Mouse (Mus musculus): ENCODE results near the gene Hoxc5. TPM values are rescaled to one million over a fixed set of nuclear protein-coding genes. Genes with fewer than 3 reads are reported as not detected.

Gene Hoxc5
- polyA plus RNA-seq, 1 experiment from 2014 or later: 3.9 TPM

GRCm38 (mm10) chr15:103034043-103034806 is 67.0 kb downstream of the Hoxc5 start:
- ATAC-seq: no peak
- Histone ChIP-seq H3K9ac (ENCODE audit: low read depth, low read length) (peak overlapping the region; percentile 35; the same call in 1 of the 2 replicates), H3K27me3 (replicated peaks; ENCODE audit: control insufficient read depth, insufficient read depth, low read length) (peaks cover 73% of the 10 kb centered on the region), H3K36me3 (ENCODE audit: control insufficient read depth, insufficient read depth) (no peaks in the 10 kb centered on the region), H3K4me1 (replicated peaks; ENCODE audit: control insufficient read depth, insufficient read depth, low read length) (no peaks in the 10 kb centered on the region), H3K27ac (ENCODE audit: low read depth, low read length) (no peak overlapping the region), H3K4me3 (ENCODE audit: low read depth, low read length) (peak overlapping the region; percentile 41), H3K9me3 (ENCODE audit: control insufficient read depth) (no peaks in the 10 kb centered on the region), H3K4me2 (replicated peaks; ENCODE audit: low read depth) (peak overlapping the region; percentile 58)
- 3% methylated on average over 24 of the region's 24 CpGs for WGBS
- no peak for TF ChIP-seq CTCF (IDR thresholded peaks at IDR 0.05; ENCODE audit: low read depth)

DNA sequence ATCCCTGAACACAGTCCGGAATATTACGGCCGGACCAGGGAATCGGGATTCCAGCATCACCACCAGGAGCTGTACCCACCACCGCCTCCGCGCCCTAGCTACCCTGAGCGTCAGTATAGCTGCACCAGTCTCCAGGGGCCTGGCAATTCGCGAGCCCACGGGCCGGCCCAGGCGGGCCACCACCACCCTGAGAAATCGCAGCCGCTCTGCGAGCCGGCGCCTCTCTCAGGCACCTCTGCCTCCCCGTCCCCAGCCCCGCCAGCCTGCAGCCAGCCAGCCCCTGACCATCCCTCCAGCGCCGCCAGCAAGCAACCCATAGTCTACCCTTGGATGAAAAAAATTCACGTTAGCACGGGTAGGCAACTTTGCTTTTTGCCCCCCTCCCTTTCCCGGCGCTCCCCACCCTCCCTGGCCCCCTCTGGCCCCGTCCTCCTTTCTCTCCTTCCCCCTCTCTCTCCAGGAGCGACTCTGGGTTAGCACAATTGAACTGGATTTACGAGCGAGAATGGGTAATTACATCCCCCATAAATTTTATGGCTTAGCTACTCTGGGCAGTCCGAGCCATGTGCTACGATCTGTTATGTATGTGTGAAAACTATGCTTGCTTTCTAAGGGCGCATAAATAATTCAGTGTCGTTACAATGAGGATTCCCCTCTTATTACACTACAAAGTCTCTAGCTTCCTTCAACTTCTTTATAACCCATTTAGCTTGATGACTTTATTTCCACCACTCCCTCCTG is 67.7 kb downstream of the Hoxc5 start:
- no peaks in the 10 kb centered on the region for H3K4me1 ChIP-seq (replicated peaks; ENCODE audit: control insufficient read depth, insufficient read depth, low read length)

GRCm38 (mm10) chr15:103035548-103035881 is 68.3 kb downstream of the Hoxc5 start:
- no peaks in the 10 kb centered on the region for H3K9me3 ChIP-seq (ENCODE audit: control insufficient read depth)
- H3K36me3 ChIP-seq (ENCODE audit: control insufficient read depth, insufficient read depth): no peaks in the 10 kb centered on the region
- peak overlapping the region; percentile 35; the same call in 1 of the 2 replicates for H3K9ac ChIP-seq (ENCODE audit: low read depth, low read length)
- ATAC-seq: no peak
- H3K27ac ChIP-seq (ENCODE audit: low read depth, low read length): no peak overlapping the region
- H3K4me3 ChIP-seq (ENCODE audit: low read depth, low read length): peak overlapping the region; percentile 41
- WGBS: under 1% methylated on average over 14 of the region's 14 CpGs
- H3K27me3 ChIP-seq (replicated peaks; ENCODE audit: control insufficient read depth, insufficient read depth, low read length): peaks cover 72% of the 10 kb centered on the region
- H3K4me2 ChIP-seq (replicated peaks; ENCODE audit: low read depth): peak overlapping the region; percentile 58
- no peaks in the 10 kb centered on the region for H3K4me1 ChIP-seq (replicated peaks; ENCODE audit: control insufficient read depth, insufficient read depth, low read length)
- TF ChIP-seq CTCF (IDR thresholded peaks at IDR 0.05; ENCODE audit: low read depth): no peak

More for the DNA sequence above, 67.7 kb downstream of the Hoxc5 start:
- Histone ChIP-seq H3K4me3 (ENCODE audit: low read depth, low read length) (peak overlapping the region; percentile 41), H3K9me3 (ENCODE audit: control insufficient read depth) (no peaks in the 10 kb centered on the region), H3K27me3 (replicated peaks; ENCODE audit: control insufficient read depth, insufficient read depth, low read length) (peaks cover 74% of the 10 kb centered on the region), H3K9ac (ENCODE audit: low read depth, low read length) (peak overlapping the region; percentile 35), H3K27ac (ENCODE audit: low read depth, low read length) (no peak overlapping the region), H3K4me2 (replicated peaks; ENCODE audit: low read depth) (peak overlapping the region; percentile 58), H3K36me3 (ENCODE audit: control insufficient read depth, insufficient read depth) (no peaks in the 10 kb centered on the region)
- under 1% methylated on average over 34 of the region's 34 CpGs for WGBS
- TF ChIP-seq CTCF (IDR thresholded peaks at IDR 0.05; ENCODE audit: low read depth): peak; percentile 9; the same call in 1 of the 2 replicates
- ATAC-seq: no peak

DNA sequence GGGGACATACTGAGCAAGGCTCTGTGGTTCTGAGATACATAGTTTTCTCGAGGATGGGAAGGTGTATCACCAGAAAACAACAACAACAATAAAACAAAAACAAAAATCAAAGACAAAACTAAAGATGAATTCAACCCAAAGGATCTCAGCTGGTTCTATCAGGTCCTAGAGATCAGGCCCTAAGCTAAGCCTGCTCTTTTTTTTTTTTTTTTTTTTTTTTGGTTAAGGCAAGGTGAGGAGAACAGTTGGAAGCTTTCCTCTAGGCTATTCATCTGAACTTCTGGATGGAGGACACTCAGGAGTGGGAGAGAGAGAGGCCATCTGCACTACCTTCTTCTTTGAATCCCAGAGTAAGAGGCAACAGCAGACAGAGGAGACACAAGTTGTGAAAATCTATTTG is 70.3 kb downstream of the Hoxc5 start:
- Histone ChIP-seq H3K27me3 (replicated peaks; ENCODE audit: control insufficient read depth, insufficient read depth, low read length) (peaks cover 76% of the 10 kb centered on the region), H3K36me3 (ENCODE audit: control insufficient read depth, insufficient read depth) (no peaks in the 10 kb centered on the region), H3K4me2 (replicated peaks; ENCODE audit: low read depth) (no peak overlapping the region), H3K9me3 (ENCODE audit: control insufficient read depth) (no peaks in the 10 kb centered on the region), H3K4me3 (ENCODE audit: low read depth, low read length) (no peak overlapping the region), H3K9ac (ENCODE audit: low read depth, low read length) (no peak overlapping the region), H3K27ac (ENCODE audit: low read depth, low read length) (no peak overlapping the region), H3K4me1 (replicated peaks; ENCODE audit: control insufficient read depth, insufficient read depth, low read length) (no peaks in the 10 kb centered on the region)
- ATAC-seq: no peak
- 41% methylated on average over 1 of the region's 1 CpGs for WGBS
- TF ChIP-seq CTCF (IDR thresholded peaks at IDR 0.05; ENCODE audit: low read depth): no peak

DNA sequence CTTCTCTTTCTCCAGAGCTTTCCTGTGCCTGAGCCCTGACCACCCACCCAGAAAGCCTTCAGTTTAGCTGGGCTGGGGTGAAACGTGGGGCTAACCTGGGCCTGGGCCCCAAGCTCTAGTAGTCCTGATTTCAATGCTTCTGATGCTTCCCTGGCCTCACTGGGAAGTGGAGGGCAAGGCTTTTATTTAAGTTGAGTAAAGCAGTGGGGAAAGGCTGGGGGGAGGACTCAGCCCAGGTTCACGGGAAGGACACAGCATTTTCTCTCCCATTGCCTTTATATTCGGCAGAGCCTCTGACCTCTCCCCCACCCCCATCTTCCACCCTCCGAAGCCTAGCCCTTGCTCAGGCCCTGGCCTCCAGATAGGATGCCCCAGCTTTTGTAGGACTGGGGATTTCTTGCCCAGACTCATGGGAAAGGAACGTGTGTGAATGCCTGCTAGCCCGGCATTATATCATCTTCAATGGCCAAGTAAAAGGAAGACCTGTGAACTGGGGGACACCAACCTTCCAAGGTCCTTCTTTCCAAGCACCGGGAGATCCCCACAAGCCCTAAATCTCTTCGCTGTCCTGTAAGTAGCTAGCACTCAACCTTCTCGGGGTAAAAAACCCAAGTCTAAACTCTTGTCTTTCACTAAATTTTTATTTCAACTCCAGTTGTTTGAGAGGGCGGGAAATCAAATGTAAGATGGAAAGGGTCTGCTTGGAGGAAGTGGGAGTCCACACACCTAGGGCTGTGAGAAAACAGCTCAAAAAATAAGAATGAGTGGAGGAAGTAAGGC is 71.6 kb downstream of the Hoxc5 start:
- H3K4me1 ChIP-seq (replicated peaks; ENCODE audit: control insufficient read depth, insufficient read depth, low read length): no peaks in the 10 kb centered on the region
- WGBS: 53% methylated on average over 10 of the region's 10 CpGs
- H3K9me3 ChIP-seq (ENCODE audit: control insufficient read depth): no peaks in the 10 kb centered on the region
- ATAC-seq: no peak
- H3K4me2 ChIP-seq (replicated peaks; ENCODE audit: low read depth): no peak overlapping the region
- TF ChIP-seq CTCF (IDR thresholded peaks at IDR 0.05; ENCODE audit: low read depth): no peak
- H3K9ac ChIP-seq (ENCODE audit: low read depth, low read length): no peak overlapping the region
- H3K27me3 ChIP-seq (replicated peaks; ENCODE audit: control insufficient read depth, insufficient read depth, low read length): peaks cover 68% of the 10 kb centered on the region
- no peak overlapping the region for H3K27ac ChIP-seq (ENCODE audit: low read depth, low read length)
- no peaks in the 10 kb centered on the region for H3K36me3 ChIP-seq (ENCODE audit: control insufficient read depth, insufficient read depth)
- H3K4me3 ChIP-seq (ENCODE audit: low read depth, low read length): no peak overlapping the region

DNA sequence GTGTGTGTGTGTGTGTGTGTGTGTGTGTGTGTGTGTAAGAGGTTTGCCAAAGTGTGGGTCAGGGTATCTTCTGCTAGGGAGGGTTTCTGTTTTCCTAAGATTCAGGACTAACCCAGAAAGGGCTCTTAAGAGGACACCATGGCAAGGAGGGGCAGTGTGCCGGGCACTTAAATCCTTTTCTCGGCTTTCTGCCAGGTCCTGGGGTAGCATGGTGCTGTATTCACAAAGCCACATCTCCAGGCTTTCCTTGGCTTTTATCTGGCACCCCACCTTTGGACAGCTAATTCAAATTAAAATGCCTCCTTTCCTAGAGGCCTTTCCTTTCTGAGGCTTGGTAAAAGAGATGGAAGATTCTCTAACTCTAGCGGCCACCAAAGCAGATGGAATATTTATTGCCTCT is 72.4 kb downstream of the Hoxc5 start:
- Histone ChIP-seq H3K9ac (ENCODE audit: low read depth, low read length) (no peak overlapping the region), H3K4me2 (replicated peaks; ENCODE audit: low read depth) (no peak overlapping the region), H3K36me3 (ENCODE audit: control insufficient read depth, insufficient read depth) (no peaks in the 10 kb centered on the region), H3K4me1 (replicated peaks; ENCODE audit: control insufficient read depth, insufficient read depth, low read length) (no peaks in the 10 kb centered on the region), H3K4me3 (ENCODE audit: low read depth, low read length) (no peak overlapping the region), H3K27me3 (replicated peaks; ENCODE audit: control insufficient read depth, insufficient read depth, low read length) (peaks cover 61% of the 10 kb centered on the region), H3K27ac (ENCODE audit: low read depth, low read length) (no peak overlapping the region), H3K9me3 (ENCODE audit: control insufficient read depth) (no peaks in the 10 kb centered on the region)
- 36% methylated on average over 3 of the region's 3 CpGs for WGBS
- ATAC-seq: no peak
- TF ChIP-seq CTCF (IDR thresholded peaks at IDR 0.05; ENCODE audit: low read depth): no peak

All from intestine, postnatal 0 days (tissue).